Mouse (Mus musculus) embryonic facial prominence, embryonic 11.5 days (tissue): ENCODE data around the gene Golga5. TPM values are rescaled to one million over a fixed set of nuclear protein-coding genes. Genes with fewer than 3 reads are reported as not detected.

ENCODE experiments used
- ATAC-seq: fragments of 200-750 bp; cut with Nextera tagmentation; replicated peaks from 2 replicates; pipeline ENCODE4 v1.8.0; 2017; ENCODE audit warnings: low read depth; ENCODE audit not compliant: insufficient number of reproducible peaks, low FRiP score, low TSS enrichment
- DNase-seq: peaks from one replicate; pipeline ENCODE4 v3.0.0-alpha.2; 2015; ENCODE audit warnings: low spot score
- H3K27ac ChIP-seq: fragments of 300-500 bp; sonication (generic); replicated peaks from 2 replicates; pipeline ENCODE4 v1.5.1; 2014; ENCODE audit warnings: mild to moderate bottlenecking, low read depth, low read length, control low read depth
- H3K27me3 ChIP-seq: fragments of 300-500 bp; sonication (generic); 2 replicates; pipeline ENCODE4 v1.6.1; 2014; ENCODE audit warnings: mild to moderate bottlenecking, low read length, moderate library complexity, mixed read lengths; ENCODE audit not compliant: control insufficient read depth, insufficient read depth
- H3K36me3 ChIP-seq: fragments of 300-500 bp; sonication (generic); replicated peaks from 2 replicates; pipeline ENCODE4 v1.6.1; 2014; ENCODE audit warnings: low read depth, mild to moderate bottlenecking, low read length, moderate library complexity, mixed read lengths; ENCODE audit not compliant: control insufficient read depth, insufficient read depth
- H3K4me1 ChIP-seq: fragments of 300-500 bp; sonication (generic); 2 replicates; pipeline ENCODE4 v1.6.1; 2014; ENCODE audit warnings: low read length, mixed read lengths; ENCODE audit not compliant: control insufficient read depth, insufficient read depth
- H3K4me2 ChIP-seq: fragments of 300-500 bp; sonication (generic); 2 replicates; pipeline ENCODE4 v1.6.1; 2014; ENCODE audit warnings: low read depth, mild to moderate bottlenecking, control low read depth, low read length, moderate library complexity
- H3K4me3 ChIP-seq: fragments of 300-500 bp; sonication (generic); 2 replicates; pipeline ENCODE4 v1.5.1; 2014; ENCODE audit warnings: low read depth, low read length, control low read depth
- H3K9ac ChIP-seq: fragments of 300-500 bp; sonication (generic); replicated peaks from 2 replicates; pipeline ENCODE4 v1.6.1; 2014; ENCODE audit warnings: mild to moderate bottlenecking, control low read depth, low read length
- H3K9me3 ChIP-seq: fragments of 300-500 bp; sonication (generic); replicated peaks from 2 replicates; pipeline ENCODE4 v1.6.1; 2016; ENCODE audit warnings: mild to moderate bottlenecking, low read length, inconsistent platforms, mixed read lengths; ENCODE audit not compliant: control insufficient read depth
- WGBS: fragments of 180-500 bp; shearing (Covaris S2); extraction: QIAGEN DNeasy Blood & Tissue Kit; methylation state at CpG from one replicate; pipeline ENCODE4 v1.1.7; 2014; 5-methylcytosine and 5-hydroxymethylcytosine counted together
- polyA plus RNA-seq: library from polyadenylated mRNA; unstranded; fragments of >200 nt; fragmentation: Nextera tagmentation; extraction: Ambion mirVana; gene quantifications from 2 replicates; pipeline ENCODE4 v1.2.1, GENCODE M21; 2014

Gene Golga5
- polyA plus RNA-seq, 1 experiment from 2014 or later: 38.3 TPM

GRCm38 (mm10) chr12:102501038-102501437 is 32.1 kb downstream of the Golga5 start:
- H3K27ac ChIP-seq: no peak overlapping the region
- no peaks in the 10 kb centered on the region for H3K9me3 ChIP-seq
- H3K4me2 ChIP-seq: no peak overlapping the region
- no peak for ATAC-seq
- DNase-seq: no peak
- H3K4me1 ChIP-seq: peaks cover 2% of the 10 kb centered on the region; the same call in 1 of the 2 replicates
- no peak overlapping the region for H3K4me3 ChIP-seq
- WGBS: 96% methylated on average over 2 of the region's 2 CpGs
- no peak overlapping the region for H3K9ac ChIP-seq
- H3K27me3 ChIP-seq: no peaks in the 10 kb centered on the region
- no peaks in the 10 kb centered on the region for H3K36me3 ChIP-seq

GRCm38 (mm10) chr12:102501848-102502595 is 33.1 kb downstream of the Golga5 start:
- Histone ChIP-seq H3K27me3 (no peaks in the 10 kb centered on the region), H3K4me2 (no peak overlapping the region), H3K36me3 (no peaks in the 10 kb centered on the region), H3K27ac (no peak overlapping the region), H3K4me3 (no peak overlapping the region), H3K4me1 (peaks cover 2% of the 10 kb centered on the region; the same call in 1 of the 2 replicates), H3K9me3 (no peaks in the 10 kb centered on the region), H3K9ac (no peak overlapping the region)
- DNase-seq: no peak
- no peak for ATAC-seq
- 78% methylated on average over 8 of the region's 8 CpGs for WGBS

GRCm38 (mm10) chr12:102505131-102505713 is 36.3 kb downstream of the Golga5 start:
- no peak overlapping the region for H3K4me2 ChIP-seq
- no peaks in the 10 kb centered on the region for H3K27me3 ChIP-seq
- DNase-seq (no peak), ATAC-seq (no peak)
- H3K27ac ChIP-seq: no peak overlapping the region
- H3K9me3 ChIP-seq: no peaks in the 10 kb centered on the region
- WGBS: 75% methylated on average over 9 of the region's 9 CpGs
- H3K4me3 ChIP-seq: no peak overlapping the region
- no peaks in the 10 kb centered on the region for H3K4me1 ChIP-seq
- no peak overlapping the region for H3K9ac ChIP-seq
- H3K36me3 ChIP-seq: no peaks in the 10 kb centered on the region

GRCm38 (mm10) chr12:102505949-102506348 is 37.0 kb downstream of the Golga5 start:
- H3K4me2 ChIP-seq: no peak overlapping the region
- no peaks in the 10 kb centered on the region for H3K4me1 ChIP-seq
- no peak overlapping the region for H3K27ac ChIP-seq
- no peak overlapping the region for H3K4me3 ChIP-seq
- ATAC-seq (no peak), DNase-seq (no peak)
- H3K36me3 ChIP-seq: no peaks in the 10 kb centered on the region
- H3K9me3 ChIP-seq: no peaks in the 10 kb centered on the region
- no peak overlapping the region for H3K9ac ChIP-seq
- WGBS: 88% methylated on average over 7 of the region's 7 CpGs
- no peaks in the 10 kb centered on the region for H3K27me3 ChIP-seq

GRCm38 (mm10) chr12:102511363-102511762 is 42.4 kb downstream of the Golga5 start:
- H3K4me3 ChIP-seq: no peak overlapping the region
- ATAC-seq (no peak), DNase-seq (no peak)
- no peaks in the 10 kb centered on the region for H3K4me1 ChIP-seq
- WGBS: 19% methylated on average over 3 of the region's 3 CpGs
- no peaks in the 10 kb centered on the region for H3K27me3 ChIP-seq
- no peak overlapping the region for H3K4me2 ChIP-seq
- H3K27ac ChIP-seq: no peak overlapping the region
- H3K36me3 ChIP-seq: no peaks in the 10 kb centered on the region
- no peak overlapping the region for H3K9ac ChIP-seq
- H3K9me3 ChIP-seq: no peaks in the 10 kb centered on the region

- no peaks in the 10 kb centered on the region for H3K27me3 ChIP-seq
- no peaks in the 10 kb centered on the region for H3K4me1 ChIP-seq
- ATAC-seq: no peak
- H3K4me3 ChIP-seq: no peak overlapping the region
- 57% methylated on average over 6 of the region's 6 CpGs for WGBS
- H3K36me3 ChIP-seq: no peaks in the 10 kb centered on the region
- no peak overlapping the region for H3K27ac ChIP-seq
- no peaks in the 10 kb centered on the region for H3K9me3 ChIP-seq
- H3K9ac ChIP-seq: no peak overlapping the region
- no peak overlapping the region for H3K4me2 ChIP-seq
- DNase-seq: no peak
These were observed 45.2 kb downstream of the Golga5 start for GRCm38 (mm10) chr12:102514151-102514550.

- H3K9me3 ChIP-seq: no peaks in the 10 kb centered on the region
- no peaks in the 10 kb centered on the region for H3K4me1 ChIP-seq
- H3K36me3 ChIP-seq: no peaks in the 10 kb centered on the region
- no peak for DNase-seq
- H3K27ac ChIP-seq: no peak overlapping the region
- H3K4me3 ChIP-seq: no peak overlapping the region
- 83% methylated on average over 6 of the region's 6 CpGs for WGBS
- H3K9ac ChIP-seq: no peak overlapping the region
- ATAC-seq: no peak
- H3K4me2 ChIP-seq: no peak overlapping the region
- H3K27me3 ChIP-seq: no peaks in the 10 kb centered on the region
These were observed 45.8 kb downstream of the Golga5 start for GRCm38 (mm10) chr12:102514751-102515150.

GRCm38 (mm10) chr12:102516151-102516550 is 47.2 kb downstream of the Golga5 start:
- no peaks in the 10 kb centered on the region for H3K27me3 ChIP-seq
- H3K27ac ChIP-seq: no peak overlapping the region
- no peak overlapping the region for H3K4me2 ChIP-seq
- no peaks in the 10 kb centered on the region for H3K9me3 ChIP-seq
- H3K4me1 ChIP-seq: no peaks in the 10 kb centered on the region
- H3K36me3 ChIP-seq: no peaks in the 10 kb centered on the region
- DNase-seq (no peak), ATAC-seq (no peak)
- H3K4me3 ChIP-seq: no peak overlapping the region
- no peak overlapping the region for H3K9ac ChIP-seq
- WGBS: 86% methylated on average over 4 of the region's 4 CpGs
